Mouse (Mus musculus) adrenal gland (tissue): ENCODE data around the gene Ppm1j.
"Not testable (repeated sequence)": the region's sequence is repeated elsewhere in the genome, so short reads cannot be mapped to it uniquely, and the experiment has no call there.

Source experiments
- intact Hi-C: fragments of 180-260 bp; cut with DNase I; formaldehyde crosslinking; loops from one replicate; pipeline ENCODE4 v1.15.1; 2025

Ppm1j gene

DNA sequence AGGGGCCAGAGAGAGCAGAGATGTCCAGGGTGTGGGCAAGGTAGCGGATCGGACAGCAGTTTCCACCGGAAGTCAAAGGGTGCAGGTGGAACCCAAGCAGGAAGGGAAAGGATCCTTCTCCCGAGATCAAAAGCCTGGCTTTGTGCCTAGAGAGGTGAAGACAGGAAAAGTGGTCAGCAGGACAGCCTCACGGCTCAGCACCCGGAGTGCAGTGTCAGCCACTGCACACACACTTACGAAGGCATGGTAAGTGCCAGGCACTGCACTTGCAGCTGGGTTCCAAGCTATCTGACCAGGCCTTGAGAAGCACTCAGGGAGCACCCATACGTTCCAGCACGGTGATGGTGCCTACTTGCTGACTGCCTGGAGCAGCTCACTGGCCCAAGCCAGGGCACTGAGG lies 24.7 kb downstream of the Ppm1j start:
- intact Hi-C loops: no loop called here

DNA sequence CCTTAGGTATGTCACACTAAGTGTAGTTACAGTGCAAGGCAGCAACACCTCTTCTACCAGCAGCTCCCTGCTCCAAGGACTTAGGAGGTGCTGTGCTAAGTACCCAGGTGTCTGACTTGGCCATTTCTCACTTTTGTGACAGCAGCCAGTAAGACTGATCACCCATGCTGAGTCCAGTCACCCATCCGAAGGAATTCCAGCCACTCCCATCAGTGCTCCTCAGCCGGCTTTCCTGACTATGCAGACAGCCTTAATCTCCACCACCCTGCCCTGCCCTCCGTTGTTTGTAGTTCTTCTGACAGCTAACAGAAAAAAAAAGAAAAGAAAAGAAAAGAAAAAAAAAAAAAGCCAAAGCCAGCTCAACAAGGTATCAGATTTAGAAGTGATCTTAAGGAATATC lies 30.9 kb downstream of the Ppm1j start:
- intact Hi-C loops: no loop called here

- intact Hi-C loops: no loop called here
These were observed 31.4 kb downstream of the Ppm1j start for GRCm38 (mm10) chr3:104812254-104812653.

- intact Hi-C loops: not testable (repeated sequence)
These were observed 32.4 kb downstream of the Ppm1j start for GRCm38 (mm10) chr3:104813227-104813626.

GRCm38 (mm10) chr3:104814746-104815145 lies 33.9 kb downstream of the Ppm1j start:
- intact Hi-C loops: no loop called here

- intact Hi-C loops: no loop called here
These were observed 34.5 kb downstream of the Ppm1j start for GRCm38 (mm10) chr3:104815346-104815745.

DNA sequence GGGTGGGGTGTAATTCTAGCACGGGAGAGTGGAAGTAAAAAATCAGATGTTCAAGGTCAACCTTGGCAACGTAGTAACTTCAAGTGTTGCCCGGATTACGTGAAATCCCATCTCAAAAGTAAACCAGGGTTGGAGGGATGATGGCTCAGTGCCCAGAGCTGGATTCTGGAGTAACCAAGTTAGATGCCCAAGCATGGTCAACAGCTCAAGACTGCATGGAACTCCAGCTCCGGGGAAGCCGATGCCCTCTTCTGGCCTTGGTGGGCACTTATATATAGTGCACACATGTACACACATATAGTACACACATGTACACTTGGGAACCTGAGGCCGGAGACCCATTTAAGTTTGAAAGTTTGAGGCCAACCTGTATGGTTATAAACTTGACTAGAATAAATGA lies 35.3 kb downstream of the Ppm1j start:
- intact Hi-C loops: no loop called here

GRCm38 (mm10) chr3:104817481-104817990 lies 36.7 kb downstream of the Ppm1j start:
- intact Hi-C loops: no loop called here

DNA sequence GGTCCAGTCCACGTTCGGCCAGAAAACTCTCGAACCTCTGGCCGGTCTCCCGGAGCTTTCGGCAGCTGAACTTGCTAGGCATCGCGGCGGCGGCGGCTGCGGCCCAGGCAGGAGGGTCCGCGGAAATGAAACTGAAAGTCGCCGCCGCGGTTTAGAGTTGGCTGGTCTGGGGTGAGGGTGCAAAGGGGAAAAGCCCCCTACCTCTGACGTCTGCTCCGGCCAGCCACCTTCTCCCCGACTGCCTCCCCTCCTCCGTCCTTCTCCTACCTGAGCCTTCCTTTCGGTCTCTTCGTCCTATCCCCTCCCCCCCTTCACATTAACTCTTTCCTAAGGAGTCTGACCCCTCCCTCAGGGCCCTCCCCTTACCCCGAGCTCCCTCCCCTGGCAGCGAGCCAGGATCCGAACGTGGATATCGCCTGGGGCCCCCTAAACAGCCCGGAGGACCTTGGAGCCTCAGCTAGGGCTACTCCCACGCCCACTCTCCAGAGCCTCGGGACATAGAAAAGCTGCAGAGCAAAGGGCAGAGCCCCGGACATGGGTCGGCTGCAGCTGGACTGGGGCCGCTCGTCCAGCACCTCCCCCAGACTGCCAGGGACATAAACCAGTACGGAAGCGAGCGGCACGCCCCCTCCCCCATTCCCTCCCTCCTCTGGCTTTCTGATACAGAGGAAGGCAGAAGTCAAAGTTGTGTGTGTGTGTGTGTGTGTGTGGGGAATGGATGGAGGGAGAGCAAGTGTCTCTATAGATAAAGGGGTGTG lies 37.3 kb downstream of the Ppm1j start, which contains the start of gene Mov10:
Gene Mov10 (minus strand): TSS at position 573 of the 758 bp plus-strand sequence.
- intact Hi-C loops: no loop called here

DNA sequence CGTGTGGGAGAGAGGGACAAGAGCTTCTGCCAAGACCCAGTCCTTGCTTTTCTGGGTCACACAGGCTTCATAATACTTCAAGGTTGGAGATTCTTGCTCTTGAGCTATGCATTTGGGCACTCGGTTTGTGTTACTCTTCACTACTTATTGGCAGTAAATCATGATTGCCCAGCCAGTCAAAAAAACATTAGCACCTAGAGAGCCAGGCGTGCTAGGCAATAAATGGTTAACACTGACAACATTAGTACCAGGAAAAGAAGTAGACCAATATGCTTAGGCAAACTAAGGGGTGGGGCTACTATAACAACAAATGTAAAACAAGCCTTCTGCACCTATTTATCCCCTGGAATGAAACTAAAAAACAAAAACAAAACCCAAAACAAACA lies 37.9 kb downstream of the Ppm1j start:
- intact Hi-C loops: no loop called here

- intact Hi-C loops: loop anchor here (5.0 kb wide), 1 partner anchor 33 kb away; the partner anchor contains the start of gene Rhoc
These were observed 39.6 kb downstream of the Ppm1j start for GRCm38 (mm10) chr3:104820426-104820825.

DNA sequence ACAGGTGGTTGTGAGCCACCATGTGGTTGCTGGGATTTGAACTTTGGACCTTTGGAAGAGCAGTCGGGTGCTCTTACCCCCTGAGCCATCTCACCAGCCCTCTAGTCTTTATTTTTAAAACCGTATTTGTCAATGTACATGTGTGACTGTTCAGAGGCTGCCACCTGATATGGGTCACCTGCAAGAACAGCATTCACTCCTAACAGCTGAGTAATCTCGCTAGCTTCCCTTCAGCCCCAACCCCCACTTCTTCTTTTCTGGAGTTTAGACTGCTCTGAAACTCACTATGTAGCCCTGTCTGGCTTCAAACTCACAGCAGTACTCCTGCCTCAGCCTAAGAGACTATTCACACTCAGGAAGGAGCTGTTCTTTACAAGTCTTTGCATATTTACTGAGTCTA lies 41.6 kb downstream of the Ppm1j start:
- intact Hi-C loops: loop anchor here (5.0 kb wide), 1 partner anchor 35 kb away; the partner anchor contains the start of gene Rhoc
